Mouse (Mus musculus) regulatory T cell (primary cell): Measurements from ENCODE around the gene Gm5799.
"Not testable (repeated sequence)": the region's sequence is repeated elsewhere in the genome, so short reads cannot be mapped to it uniquely, and the experiment has no call there.

Experiments used
- in situ Hi-C: fragments of 300-600 bp; cut with MboI, MseI; formaldehyde crosslinking; loops from one replicate; pipeline ENCODE4 v1.15.1; 2025; ENCODE audit warnings: high pct_unique_total_duplicates

The Gm5799 gene

DNA sequence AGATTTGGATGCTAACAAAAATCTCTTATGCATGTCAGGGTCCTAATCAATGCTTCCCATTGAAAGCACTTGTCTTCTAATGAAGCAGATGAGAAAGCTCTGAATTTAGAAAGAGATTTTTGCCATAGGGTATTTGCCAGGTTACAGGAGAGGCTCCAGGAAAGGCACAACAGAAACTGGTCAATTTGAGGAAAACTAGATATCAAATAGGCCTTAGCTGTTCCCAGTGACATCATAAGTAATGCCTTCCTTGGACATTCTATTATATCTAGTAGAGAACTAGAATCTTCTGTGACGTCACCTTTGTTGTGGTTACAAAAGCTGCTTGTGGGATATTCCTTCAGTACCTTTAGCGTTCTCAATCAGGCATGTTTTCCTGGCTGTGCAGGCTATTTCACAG is at the start of gene Gm5799:
TSS of gene Gm5799 (plus strand) at position 301 of the 400 bp plus-strand sequence.
- in situ Hi-C loops = not testable (repeated sequence)

DNA sequence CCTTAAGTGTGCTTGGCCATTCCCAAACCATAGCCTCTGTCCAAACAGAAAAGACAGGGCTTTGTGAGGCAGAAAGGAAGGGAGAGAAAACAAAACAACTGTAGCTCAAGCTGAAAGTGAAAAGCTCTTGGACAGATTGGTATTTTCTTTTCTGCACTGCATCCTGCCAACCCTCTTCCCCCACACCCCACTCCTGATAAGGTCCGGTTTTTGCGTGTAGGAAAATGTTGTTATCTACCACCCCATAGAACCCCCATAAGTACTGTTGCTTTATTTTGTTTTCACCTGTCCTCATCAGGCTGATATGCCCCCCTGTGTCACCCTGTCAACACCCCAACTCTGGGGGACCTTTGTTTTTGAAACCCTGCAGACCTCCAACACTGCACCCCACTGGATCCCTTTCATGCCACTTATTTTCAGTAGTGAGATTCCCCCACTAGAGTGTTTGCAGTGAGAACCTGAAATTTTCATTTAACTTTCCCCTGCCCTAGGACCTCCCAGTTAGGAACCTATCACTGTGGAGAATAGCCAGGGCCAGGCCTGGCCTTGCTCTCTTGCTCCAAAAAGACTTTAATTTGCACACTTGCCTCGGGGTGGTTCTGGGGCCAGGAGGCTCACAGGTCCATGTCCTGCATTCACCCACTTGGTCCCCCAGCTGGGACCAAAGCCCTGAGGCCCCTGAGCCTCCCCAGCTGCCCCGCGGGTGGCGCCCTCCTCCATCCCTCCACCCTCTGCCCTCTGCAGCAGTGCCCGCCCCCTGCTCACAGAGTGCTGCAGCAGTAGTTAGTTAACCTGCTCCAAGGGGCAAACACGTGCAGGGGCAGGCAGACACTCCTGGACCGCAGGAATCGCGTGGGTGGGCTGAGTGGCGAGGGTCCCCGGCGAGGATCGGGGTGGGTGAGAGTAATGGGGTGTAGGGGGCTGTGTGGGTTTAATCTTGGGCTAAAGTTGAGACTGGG is 12.0 kb upstream of the Gm5799 start:
- in situ Hi-C loops = loop anchor here (10.0 kb wide), 1 partner anchor 1967 kb away; no protein-coding TSS in a partner anchor

DNA sequence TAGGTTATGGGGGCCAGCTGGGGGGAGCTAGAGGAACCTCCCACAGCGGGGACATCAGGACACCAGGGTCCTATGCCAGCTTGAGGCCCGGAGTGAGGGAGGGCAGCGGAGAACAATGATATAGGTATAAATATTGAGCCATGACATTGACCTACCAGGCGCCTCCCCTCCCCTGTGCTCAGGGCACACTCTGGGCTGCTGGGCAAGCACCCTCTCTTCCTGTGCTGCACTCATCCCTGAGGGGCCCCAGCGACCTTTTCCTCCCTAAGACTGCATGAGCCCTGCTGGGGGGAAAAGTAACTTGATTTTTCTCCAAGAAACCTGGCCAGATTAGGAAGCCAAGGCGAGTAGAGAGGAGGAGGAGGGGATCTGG is 11.4 kb upstream of the Gm5799 start:
- in situ Hi-C loops = loop anchor here (10.0 kb wide), 1 partner anchor 1967 kb away; no protein-coding TSS in a partner anchor

DNA sequence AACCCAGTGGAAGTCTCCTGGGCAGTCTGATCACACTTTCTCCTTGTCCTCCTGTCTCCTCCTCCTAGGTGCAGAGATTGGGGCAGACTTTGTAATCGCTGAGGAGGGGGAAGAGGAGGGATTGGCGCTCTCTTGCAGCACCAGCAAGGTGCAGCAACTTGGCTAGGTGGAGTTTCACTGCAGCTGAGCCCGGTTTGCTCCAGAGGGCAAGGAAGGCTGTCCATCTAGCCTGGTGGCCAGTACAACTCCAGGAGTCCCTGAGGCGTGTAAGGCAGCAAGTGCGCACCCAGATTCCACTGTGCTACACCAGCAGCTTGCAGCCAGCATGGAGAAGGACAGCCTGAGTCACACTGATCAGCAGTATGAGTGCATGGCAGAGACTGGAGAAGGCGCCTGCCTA is 11.0 kb upstream of the Gm5799 start:
- in situ Hi-C loops = loop anchor here (10.0 kb wide), 1 partner anchor 1968 kb away; no protein-coding TSS in a partner anchor

DNA sequence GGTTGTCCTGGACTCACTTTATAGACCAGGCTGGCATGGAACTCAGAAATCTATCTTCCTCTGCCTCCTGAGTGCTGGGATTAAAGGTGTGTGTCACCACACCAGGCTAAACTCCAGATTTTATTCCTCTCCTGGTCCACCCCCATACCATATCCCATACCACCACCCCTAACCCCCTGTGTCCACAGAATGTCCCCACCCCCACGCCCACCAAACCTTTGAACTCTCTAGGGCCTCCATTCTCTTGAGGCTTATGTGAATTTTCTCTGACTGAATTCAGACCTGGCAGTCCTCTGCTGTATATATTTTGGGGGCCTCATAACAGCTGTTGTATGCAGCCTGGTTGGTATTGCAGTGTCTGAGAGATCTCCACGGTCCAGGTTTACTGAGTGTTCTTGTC is 5.2 kb upstream of the Gm5799 start:
- in situ Hi-C loops = loop anchor here (10.0 kb wide), 1 partner anchor 1973 kb away; no protein-coding TSS in a partner anchor

DNA sequence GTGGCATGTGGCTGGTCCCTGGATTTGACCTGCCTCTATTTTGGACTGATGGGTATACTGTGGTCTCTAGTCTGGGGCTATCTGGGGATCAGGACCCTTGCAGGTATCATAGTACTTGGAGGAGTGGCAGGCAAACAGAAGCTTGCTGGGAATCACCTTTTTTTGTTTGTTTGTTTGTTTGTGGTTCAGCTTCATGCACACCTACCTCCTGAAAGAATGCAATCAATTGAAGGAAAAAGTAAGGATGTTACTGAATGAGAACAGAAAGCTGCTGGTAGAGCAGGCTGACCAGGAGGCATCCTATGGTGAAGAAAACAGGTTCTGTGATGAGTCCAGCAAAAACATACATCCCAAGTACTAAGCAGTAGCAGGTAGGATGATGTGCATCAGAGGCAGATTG is 2.9 kb downstream of the Gm5799 start:
- in situ Hi-C loops = not testable (repeated sequence)

DNA sequence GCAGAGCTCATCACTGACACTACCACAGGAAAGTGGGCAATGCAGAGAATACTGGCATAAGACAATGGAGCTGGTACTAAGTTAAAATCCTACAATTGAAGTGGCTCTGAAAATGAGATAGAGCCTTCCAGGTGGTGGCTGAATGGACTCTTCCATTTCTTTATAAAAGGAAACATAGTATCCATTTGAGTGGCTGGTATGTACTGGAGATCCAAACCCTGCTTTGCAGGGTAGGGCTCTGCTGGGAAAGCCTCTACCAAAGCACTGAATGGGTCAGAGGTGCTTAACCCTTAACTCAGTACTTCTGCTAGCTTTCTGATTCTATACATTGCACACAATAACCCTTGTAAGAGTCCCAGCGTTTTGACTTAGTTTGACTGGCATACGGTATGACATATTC is 8.9 kb downstream of the Gm5799 start:
- in situ Hi-C loops = loop anchor here (5.0 kb wide), 1 partner anchor 285 kb away; no protein-coding TSS in a partner anchor

DNA sequence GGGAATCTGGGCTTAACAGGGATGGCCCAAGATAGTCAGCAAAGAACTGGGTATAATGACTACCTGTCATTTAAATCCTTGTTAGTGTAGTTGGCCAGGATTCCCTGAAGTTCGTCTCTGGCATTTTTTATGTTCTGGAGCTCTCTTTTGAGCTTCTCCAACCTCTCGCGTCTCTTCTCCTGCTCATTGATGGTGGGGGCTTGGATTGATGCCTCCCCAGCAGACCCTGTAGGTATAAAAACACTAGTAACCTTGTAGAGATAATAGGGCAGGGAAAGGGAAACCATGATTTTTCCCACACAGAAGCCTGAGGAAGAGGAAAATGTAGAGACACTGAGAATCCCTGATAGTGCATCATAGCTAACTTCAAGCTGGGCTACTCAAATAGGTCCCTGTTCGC is 34.6 kb downstream of the Gm5799 start:
- in situ Hi-C loops = loop anchor here (5.0 kb wide), 1 partner anchor 1956 kb away; the partner anchor contains the start of gene Gm3072

DNA sequence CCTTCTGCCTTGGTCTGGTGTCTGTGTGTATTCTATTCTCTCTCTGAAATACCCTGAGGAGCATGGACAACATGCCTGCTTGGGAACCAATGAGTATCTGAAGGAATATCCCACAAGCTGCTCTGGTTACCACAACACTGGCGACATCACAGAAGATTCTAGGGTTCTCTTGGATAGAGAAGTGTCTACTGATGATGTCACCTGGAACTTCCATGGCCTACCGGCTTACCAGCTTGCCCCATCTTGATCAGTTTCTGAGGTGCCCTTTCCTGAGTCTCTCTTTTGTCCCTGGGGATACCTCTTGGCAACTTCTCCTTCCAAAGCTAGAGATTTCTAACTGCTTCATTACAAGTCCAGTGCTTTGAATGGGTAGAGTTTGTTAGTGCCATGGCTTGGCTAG is 35.7 kb downstream of the Gm5799 start, which contains the start of gene Gm17654:
TSS of gene Gm17654 (minus strand) at position 101 of the 400 bp plus-strand sequence.
- in situ Hi-C loops = loop anchor here (5.0 kb wide), 1 partner anchor 1957 kb away; the partner anchor contains the start of gene Gm3072
